Mouse (Mus musculus) cerebellum, postnatal 36 days (tissue): ENCODE data around the gene Ppil3.
A peak's percentile ranks its signal among the peaks of the same experiment; 100 is the strongest.

ENCODE experiments used
- DNase-seq, 2 experiments: peaks; one replicate each; pipeline ENCODE4 v3.0.0; 2021 to 2022; ENCODE audit warnings: mixed read lengths in 2 of 2

The Ppil3 gene

DNA sequence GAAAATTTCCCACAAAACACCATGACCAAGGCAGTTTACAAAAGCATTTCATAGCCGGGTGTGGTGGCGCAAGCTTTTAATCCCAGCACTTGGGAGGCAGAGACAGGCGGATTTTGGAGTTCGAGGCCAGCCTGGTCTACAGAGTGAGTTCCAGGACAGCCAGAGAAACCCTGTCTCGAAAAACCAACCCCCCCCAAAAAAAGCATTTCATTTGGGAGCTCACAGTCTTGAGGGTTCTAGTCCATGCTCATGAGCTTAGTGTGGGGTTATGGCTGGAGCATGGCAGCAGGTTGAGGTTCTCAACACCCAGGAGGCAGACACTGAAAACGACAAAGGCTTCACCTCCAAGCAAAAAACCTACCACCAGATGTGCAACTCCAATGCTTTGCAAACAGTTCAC is 37.1 kb downstream of the Ppil3 start:
- DNase-seq: no peak

DNA sequence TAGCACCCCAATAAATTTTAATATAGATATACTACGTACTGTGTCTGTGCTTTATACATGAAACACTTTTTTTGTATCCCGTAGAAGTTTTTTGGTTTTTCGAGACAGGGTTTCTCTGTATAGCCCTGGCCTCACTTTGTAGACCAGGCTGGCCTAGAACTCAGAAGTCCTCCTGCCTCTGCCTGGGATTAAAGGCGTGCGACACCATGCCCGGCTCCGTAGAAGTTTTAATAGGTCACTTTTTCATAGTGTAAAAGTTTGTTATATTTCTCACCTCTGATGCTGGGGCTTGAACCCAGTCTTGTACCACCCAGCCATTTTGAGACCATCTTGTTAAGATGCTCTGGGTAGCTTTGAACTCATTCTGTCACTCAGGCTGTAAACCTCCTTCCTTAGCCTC is 38.0 kb downstream of the Ppil3 start:
- no peak for DNase-seq

DNA sequence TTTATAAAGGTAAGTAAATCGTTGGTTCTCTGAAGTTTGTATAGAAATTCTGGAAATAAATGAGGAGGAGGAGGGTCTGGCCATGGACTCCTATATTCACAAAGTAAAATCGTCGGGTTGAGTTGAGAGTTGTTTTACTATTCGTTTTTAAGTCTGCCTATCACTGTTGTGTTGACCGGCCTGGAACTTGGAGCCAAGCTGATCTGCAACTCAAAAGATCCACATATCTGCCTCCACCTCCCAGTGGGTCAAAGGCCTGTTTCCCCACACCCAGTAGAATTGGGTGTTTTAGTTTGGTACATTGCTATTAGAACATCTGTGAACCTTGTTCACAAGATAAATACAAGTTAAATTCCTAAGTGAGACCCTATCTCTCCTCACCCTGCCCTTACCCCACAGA is 41.5 kb downstream of the Ppil3 start:
- no peak for DNase-seq

GRCm38 (mm10) chr1:58401396-58401795 is 43.9 kb downstream of the Ppil3 start:
- DNase-seq: no peak

- DNase-seq: no peak
These were observed 47.6 kb downstream of the Ppil3 start for GRCm38 (mm10) chr1:58397731-58398130.

DNA sequence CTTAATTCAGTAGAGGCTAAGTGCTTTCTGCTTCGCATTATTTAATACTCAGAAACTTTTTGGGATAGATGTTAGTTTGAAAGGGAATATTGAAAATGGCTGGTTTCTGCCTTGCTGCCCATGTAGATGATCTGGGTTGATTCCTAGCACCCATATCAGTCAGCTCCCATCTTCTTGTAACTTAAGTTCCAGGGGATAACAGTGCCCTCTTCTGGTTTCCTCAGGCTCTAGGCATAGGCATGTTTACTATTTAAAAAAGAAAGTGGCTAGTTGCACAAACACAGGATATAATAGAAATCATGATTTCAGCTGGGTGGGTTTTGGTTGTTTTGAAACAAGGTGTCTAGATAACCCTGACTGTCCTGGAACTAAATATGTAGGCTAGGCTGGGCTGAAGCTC is 49.1 kb downstream of the Ppil3 start:
- DNase-seq: no peak

GRCm38 (mm10) chr1:58395341-58395740 is 49.9 kb downstream of the Ppil3 start:
- no peak for DNase-seq

DNA sequence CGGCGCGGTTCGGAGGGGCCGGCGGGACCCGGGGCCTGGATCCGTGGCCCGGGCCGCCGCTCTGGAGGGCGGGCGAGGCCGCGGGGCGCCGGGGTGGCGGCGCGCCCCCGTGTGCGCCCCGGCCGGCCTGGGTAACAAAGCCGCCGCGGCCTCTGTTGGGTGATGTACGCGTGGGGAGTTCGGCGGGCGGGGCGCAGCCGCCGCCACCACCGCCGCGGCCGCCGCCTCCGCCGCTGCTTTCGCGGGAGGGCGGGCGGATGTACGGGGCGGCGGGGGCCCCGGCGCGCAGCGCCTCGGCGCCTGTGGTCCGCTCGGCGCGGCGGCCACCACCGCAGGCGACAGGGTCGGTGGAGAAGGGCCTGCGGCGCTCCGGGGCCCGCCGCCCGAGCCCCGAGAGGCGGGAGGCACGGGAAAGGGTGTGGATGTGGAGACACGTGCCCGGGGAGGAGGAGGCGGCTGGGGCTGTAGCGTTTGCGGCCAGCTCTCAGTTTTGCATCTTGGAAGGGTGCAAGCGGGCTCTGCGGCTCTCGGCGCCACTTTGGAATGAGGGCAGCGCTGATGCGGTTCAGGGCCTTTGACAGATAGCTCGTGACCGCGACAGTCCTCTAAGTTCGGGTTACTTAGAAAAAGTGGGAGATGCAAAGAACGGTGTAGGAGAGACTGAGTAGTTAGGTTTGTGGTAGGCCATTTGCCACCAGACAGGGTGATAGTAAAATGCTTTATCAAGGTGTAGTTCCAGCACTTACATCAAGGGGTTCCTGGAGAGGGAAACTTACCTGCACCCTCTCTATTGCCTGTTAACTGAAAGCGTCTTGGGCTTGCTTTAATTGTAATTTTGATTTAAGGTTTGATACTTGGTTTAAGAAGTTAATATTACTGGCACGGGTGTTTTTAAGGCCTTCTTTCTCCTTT is 51.7 kb downstream of the Ppil3 start:
- peak; percentile 42 to 53 for DNase-seq

- DNase-seq: peak; percentile 90 to 94
These were observed 52.5 kb downstream of the Ppil3 start, which contains the start of gene Bzw1 for GRCm38 (mm10) chr1:58392652-58393283. Bzw1 (plus strand) TSS chr1:58392898.

DNA sequence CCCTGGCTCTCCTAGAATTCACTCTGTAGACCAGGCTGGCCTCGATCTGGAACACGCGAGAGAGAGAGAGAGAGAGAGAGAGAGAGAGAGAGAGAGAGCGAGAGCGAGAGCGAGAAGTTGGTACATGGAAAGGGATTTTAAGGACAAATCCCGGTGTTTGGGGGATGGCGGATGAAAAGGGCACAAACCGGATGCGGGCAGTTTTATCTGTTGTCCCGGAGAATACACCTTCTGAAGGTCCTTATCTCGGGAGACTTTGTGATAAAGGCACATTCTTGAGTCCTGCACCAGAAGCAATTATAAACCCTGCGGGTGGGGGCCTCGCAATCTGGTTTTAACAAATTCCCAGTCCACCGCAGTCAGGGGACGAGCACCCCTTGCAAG is 53.0 kb downstream of the Ppil3 start:
- no peak for DNase-seq

DNA sequence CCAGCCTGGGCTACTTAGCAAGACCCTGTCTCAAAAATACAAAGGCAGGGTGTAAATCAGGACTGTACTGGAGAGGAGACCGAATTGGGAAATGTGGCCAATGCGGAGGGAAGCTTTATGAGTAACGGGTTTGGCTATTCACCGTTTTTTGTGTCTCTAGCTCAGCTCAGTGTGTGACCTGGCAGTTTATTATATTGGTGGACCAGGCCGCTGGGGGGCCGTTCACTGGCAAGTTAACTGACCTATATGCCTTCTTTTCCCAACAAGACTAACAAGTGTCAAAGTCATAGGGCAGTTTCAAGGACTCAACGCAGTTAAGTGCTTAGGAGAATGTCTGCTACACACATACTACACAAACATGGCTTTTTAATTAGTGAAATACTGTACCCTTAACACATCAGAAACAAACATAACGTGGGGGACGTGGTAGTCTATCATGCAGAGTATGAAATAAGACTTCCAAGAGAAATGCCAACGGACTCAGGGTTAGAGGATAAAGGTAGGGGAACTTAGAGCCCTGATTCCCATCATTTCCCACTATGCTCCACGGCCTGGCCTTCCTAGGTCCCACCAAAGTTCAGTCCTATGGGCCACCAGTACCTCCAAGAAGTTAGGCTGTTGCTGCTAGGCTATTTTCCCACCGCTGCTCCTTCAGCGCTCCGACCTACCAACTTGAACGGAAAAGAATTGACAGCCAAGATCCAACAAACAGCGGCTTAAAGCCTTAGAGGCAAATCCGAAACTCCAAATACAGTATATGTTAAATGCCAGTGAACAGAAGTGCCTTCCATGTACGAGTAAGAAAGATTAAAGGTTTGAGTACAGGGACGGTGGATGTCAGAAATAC is 53.6 kb downstream of the Ppil3 start:
- DNase-seq: no peak

- DNase-seq: no peak
These were observed 62.6 kb downstream of the Ppil3 start for GRCm38 (mm10) chr1:58382586-58383281.
